Mouse (Mus musculus): ENCODE results near the gene Cs. TPM values are rescaled to one million over a fixed set of nuclear protein-coding genes. Genes with fewer than 3 reads are reported as not detected.
A peak's percentile ranks its signal among the peaks of the same experiment; 100 is the strongest.

The Cs gene
- polyA plus RNA-seq, 1 experiment from 2014 or later: 102 TPM

DNA sequence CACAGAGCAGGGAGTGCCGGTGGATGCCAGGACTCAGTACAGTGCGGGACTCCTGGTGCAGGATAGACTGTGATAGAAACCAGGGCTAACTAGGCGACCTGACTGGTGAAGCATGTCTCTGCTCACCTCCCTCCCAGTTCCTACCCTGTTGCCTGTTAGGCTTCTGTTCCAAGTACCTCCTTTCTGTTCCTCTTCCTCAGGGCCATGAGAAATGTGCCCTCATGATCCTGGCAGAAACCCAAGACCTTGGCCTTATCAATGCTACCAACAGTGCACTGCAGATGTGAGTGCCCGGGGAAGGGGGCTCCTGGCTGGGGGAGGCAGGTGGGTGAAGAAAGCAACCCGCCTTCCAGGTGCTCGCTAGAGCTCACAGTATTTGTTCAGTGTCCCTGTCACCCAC lies 52.0 kb downstream of the Cs start:
- no peak for ATAC-seq (ENCODE audit: low read depth)
- Histone ChIP-seq H3K9ac (ENCODE audit: low read depth, low read length) (no peak overlapping the region), H3K9me3 (replicated peaks; ENCODE audit: control insufficient read depth, low read length) (no peaks in the 10 kb centered on the region), H3K4me2 (ENCODE audit: low read depth, low read length) (no peak overlapping the region), H3K36me3 (ENCODE audit: control insufficient read depth, insufficient read depth) (peaks cover 37% of the 10 kb centered on the region), H3K4me1 (ENCODE audit: control insufficient read depth, low read depth, low read length) (no peaks in the 10 kb centered on the region), H3K27ac (ENCODE audit: low read length) (no peak overlapping the region), H3K27me3 (ENCODE audit: control insufficient read depth, insufficient read depth, low read depth, low read length) (no peaks in the 10 kb centered on the region), H3K4me3 (ENCODE audit: low read depth, low read length) (no peak overlapping the region)
- 76% methylated on average over 6 of the region's 6 CpGs for WGBS (ENCODE audit: insufficient replicate concordance)

DNA sequence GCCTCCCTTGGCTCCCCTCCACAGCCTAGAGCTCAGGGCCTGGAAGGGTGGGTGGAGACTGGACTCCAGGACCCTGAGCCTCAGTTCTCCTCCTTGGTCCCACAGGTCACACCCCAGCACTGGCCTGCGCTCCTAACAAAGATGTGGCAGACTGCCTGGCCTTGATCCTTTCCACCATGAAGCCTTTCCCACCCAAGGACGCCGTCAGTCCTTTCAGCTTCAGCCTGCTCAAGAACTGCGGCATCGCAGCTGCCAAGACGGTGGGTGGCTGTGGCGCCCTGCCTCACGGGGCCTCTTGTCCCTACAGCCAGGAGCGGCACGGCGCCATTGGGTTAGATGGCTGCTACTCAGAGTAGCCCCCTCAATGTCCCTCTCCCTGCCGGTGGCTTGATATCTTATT lies 52.8 kb downstream of the Cs start:
- no peak overlapping the region for H3K9ac ChIP-seq (ENCODE audit: low read depth, low read length)
- H3K36me3 ChIP-seq (ENCODE audit: control insufficient read depth, insufficient read depth): peaks cover 37% of the 10 kb centered on the region
- 88% methylated on average over 12 of the region's 12 CpGs for WGBS (ENCODE audit: insufficient replicate concordance)

DNA sequence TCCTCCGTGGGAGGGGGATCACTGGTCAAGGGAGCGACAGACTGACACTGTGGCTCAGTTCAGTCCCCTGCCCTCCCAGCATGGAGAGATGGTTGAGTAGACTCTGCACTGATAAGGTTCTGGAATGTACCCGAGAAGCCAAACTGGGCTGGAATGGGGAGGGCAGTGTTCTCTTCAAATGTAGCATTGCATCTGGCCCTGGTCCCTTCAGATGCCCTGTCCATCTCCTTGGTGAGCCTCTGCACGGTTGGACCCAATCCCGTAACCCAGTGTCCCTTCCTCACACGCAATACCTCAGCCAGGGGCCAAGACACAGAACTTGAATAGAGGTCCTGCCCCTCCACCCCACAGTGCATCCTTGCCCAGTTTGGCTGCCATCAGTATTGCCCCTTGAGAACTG lies 54.3 kb downstream of the Cs start:
- peaks cover 32% of the 10 kb centered on the region for H3K36me3 ChIP-seq (ENCODE audit: control insufficient read depth, insufficient read depth)
- no peak overlapping the region for H3K4me3 ChIP-seq (ENCODE audit: low read depth, low read length)
- H3K27ac ChIP-seq (ENCODE audit: low read length): no peak overlapping the region
- H3K27me3 ChIP-seq (ENCODE audit: control insufficient read depth, insufficient read depth, low read depth, low read length): no peaks in the 10 kb centered on the region
- no peak overlapping the region for H3K9ac ChIP-seq (ENCODE audit: low read depth, low read length)
- 68% methylated on average over 6 of the region's 6 CpGs for WGBS (ENCODE audit: insufficient replicate concordance)
- ATAC-seq (ENCODE audit: low read depth): no peak
- peaks cover 13% of the 10 kb centered on the region for H3K4me1 ChIP-seq (ENCODE audit: control insufficient read depth, low read depth, low read length)
- no peak overlapping the region for H3K4me2 ChIP-seq (ENCODE audit: low read depth, low read length)
- H3K9me3 ChIP-seq (replicated peaks; ENCODE audit: control insufficient read depth, low read length): no peaks in the 10 kb centered on the region

More for the DNA sequence above, 52.8 kb downstream of the Cs start:
- Histone ChIP-seq H3K4me2 (ENCODE audit: low read depth, low read length) (no peak overlapping the region), H3K4me3 (ENCODE audit: low read depth, low read length) (no peak overlapping the region), H3K9me3 (replicated peaks; ENCODE audit: control insufficient read depth, low read length) (no peaks in the 10 kb centered on the region), H3K27me3 (ENCODE audit: control insufficient read depth, insufficient read depth, low read depth, low read length) (no peaks in the 10 kb centered on the region), H3K4me1 (ENCODE audit: control insufficient read depth, low read depth, low read length) (peaks cover 2% of the 10 kb centered on the region; the same call in 1 of the 2 replicates), H3K27ac (ENCODE audit: low read length) (no peak overlapping the region)
- no peak for ATAC-seq (ENCODE audit: low read depth)

DNA sequence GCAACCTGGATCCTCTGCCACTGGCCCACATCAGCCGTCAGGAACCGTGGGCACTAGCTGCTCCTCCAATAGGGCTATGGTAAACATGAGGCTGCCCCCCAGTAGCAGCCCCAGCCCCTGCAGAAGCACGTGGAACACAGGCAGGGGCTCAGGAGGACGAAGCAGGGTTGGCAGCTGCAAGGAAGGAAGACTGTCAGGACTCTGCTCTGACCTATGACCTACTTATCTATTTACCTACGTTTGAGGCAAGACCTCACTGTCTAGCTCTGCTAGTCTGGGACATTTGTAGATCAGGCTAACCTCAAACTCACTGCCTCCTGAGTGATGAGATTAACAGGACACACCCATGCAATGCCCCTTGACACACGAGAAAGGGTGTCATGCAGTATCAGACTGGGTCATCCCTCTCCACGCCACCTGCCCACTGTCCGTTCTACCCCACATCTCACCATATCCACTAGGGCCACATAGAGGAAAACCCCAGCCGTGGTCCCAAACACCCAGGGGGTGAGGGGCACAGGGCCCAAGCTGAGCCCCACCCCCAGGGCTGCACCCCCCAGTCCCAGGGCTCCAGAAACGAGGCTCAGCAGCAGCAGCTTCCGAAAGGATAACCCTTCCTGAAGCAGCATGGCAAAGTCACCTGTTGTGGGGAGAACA lies 58.6 kb downstream of the Cs start:
- Histone ChIP-seq H3K9ac (ENCODE audit: low read depth, low read length) (no peak overlapping the region), H3K36me3 (ENCODE audit: control insufficient read depth, insufficient read depth) (no peaks in the 10 kb centered on the region), H3K27me3 (ENCODE audit: control insufficient read depth, insufficient read depth, low read depth, low read length) (no peaks in the 10 kb centered on the region), H3K9me3 (replicated peaks; ENCODE audit: control insufficient read depth, low read length) (no peaks in the 10 kb centered on the region), H3K4me2 (ENCODE audit: low read depth, low read length) (no peak overlapping the region), H3K27ac (ENCODE audit: low read length) (0 out of 2 replicates have a peak overlapping the region, but pooled peaks have one; percentile 7), H3K4me1 (ENCODE audit: control insufficient read depth, low read depth, low read length) (peaks cover 13% of the 10 kb centered on the region), H3K4me3 (ENCODE audit: low read depth, low read length) (no peak overlapping the region)
- 46% methylated on average over 11 of the region's 11 CpGs for WGBS (ENCODE audit: insufficient replicate concordance)
- peak; percentile 32 for ATAC-seq (ENCODE audit: low read depth)

DNA sequence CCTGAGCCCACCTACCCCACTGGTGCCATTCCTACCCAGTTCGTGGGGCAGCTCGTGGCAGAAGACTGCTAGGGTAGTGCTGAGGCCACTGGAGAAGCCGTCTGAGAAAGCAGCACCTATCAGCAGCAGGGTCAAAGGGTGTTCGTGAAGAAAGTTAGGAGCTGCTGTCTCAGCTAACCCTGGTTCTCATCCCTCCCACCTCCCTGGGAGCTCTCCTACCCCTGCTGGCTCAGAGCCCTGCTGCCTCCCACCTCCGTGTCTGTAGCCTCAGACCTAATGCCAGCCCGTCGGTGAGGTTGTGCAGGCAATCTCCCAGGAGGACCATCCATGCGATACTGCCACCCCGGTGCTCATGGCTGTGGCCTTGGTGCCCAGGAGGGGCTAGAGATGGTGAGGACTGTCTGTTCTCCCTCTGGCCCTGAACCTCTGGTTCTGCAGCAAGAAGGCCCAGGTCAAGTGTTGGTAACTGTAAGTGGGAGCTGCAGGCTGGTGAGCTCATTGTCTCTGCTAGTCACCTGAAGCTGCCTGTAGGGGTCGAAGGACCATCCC lies 59.3 kb downstream of the Cs start:
- Histone ChIP-seq H3K9me3 (replicated peaks; ENCODE audit: control insufficient read depth, low read length) (no peaks in the 10 kb centered on the region), H3K27ac (ENCODE audit: low read length) (no peak overlapping the region), H3K9ac (ENCODE audit: low read depth, low read length) (no peak overlapping the region), H3K4me2 (ENCODE audit: low read depth, low read length) (no peak overlapping the region), H3K4me1 (ENCODE audit: control insufficient read depth, low read depth, low read length) (peaks cover 13% of the 10 kb centered on the region), H3K36me3 (ENCODE audit: control insufficient read depth, insufficient read depth) (no peaks in the 10 kb centered on the region), H3K27me3 (ENCODE audit: control insufficient read depth, insufficient read depth, low read depth, low read length) (no peaks in the 10 kb centered on the region), H3K4me3 (ENCODE audit: low read depth, low read length) (no peak overlapping the region)
- WGBS (ENCODE audit: insufficient replicate concordance): 66% methylated on average over 10 of the region's 10 CpGs
- no peak for ATAC-seq (ENCODE audit: low read depth)

DNA sequence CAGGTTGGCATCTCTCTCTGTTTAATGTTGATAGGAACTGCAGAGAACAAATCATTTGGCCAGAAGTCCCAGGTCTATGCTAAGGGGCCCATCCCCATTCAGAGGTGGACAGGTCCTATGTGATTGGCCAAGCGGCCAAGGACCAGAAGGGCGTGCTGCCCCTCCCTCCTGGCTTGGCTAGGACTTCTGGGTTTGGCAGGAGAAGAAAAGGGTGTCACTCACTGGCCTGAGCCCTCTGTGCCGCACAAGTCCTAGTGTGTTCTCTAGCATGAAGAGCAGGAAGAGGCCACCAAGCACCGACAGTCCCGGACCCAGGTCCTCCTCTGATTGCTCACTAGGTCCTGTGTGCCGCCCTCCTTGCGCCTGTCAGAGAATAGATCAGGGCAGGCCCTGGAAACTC lies 59.9 kb downstream of the Cs start:
- H3K4me2 ChIP-seq (ENCODE audit: low read depth, low read length): no peak overlapping the region
- H3K27me3 ChIP-seq (ENCODE audit: control insufficient read depth, insufficient read depth, low read depth, low read length): no peaks in the 10 kb centered on the region
- no peaks in the 10 kb centered on the region for H3K9me3 ChIP-seq (replicated peaks; ENCODE audit: control insufficient read depth, low read length)
- H3K36me3 ChIP-seq (ENCODE audit: control insufficient read depth, insufficient read depth): no peaks in the 10 kb centered on the region
- H3K27ac ChIP-seq (ENCODE audit: low read length): no peak overlapping the region
- WGBS (ENCODE audit: insufficient replicate concordance): 64% methylated on average over 7 of the region's 7 CpGs
- no peak overlapping the region for H3K9ac ChIP-seq (ENCODE audit: low read depth, low read length)
- no peak overlapping the region for H3K4me3 ChIP-seq (ENCODE audit: low read depth, low read length)
- no peak for ATAC-seq (ENCODE audit: low read depth)
- peaks cover 13% of the 10 kb centered on the region for H3K4me1 ChIP-seq (ENCODE audit: control insufficient read depth, low read depth, low read length)

DNA sequence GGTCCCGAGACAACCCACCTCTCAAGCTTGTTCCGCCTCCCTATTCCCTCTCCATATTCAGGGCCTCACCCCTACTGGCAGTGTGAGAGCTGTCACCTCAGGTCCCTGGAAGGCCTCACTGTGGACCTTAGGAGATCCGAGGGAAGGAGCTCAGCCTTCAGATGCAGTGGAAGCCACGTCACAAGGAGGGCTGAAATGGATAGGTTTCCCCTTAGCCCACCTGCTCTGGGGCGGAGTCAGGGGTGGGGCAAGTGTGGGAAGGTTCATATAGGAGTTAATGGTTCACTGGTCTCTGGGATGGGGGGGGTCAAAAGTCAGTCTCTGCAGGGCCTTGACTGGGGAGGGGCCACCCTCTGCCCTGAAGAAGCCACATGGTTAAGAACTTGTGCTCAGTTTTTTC lies 62.8 kb downstream of the Cs start:
- no peaks in the 10 kb centered on the region for H3K36me3 ChIP-seq (ENCODE audit: control insufficient read depth, insufficient read depth)
- no peaks in the 10 kb centered on the region for H3K27me3 ChIP-seq (ENCODE audit: control insufficient read depth, insufficient read depth, low read depth, low read length)
- H3K27ac ChIP-seq (ENCODE audit: low read length): no peak overlapping the region
- 44% methylated on average over 5 of the region's 5 CpGs for WGBS (ENCODE audit: insufficient replicate concordance)
- peak overlapping the region; percentile 29; the same call in 1 of the 2 replicates for H3K9ac ChIP-seq (ENCODE audit: low read depth, low read length)
- H3K4me1 ChIP-seq (ENCODE audit: control insufficient read depth, low read depth, low read length): peaks cover 11% of the 10 kb centered on the region
- H3K9me3 ChIP-seq (replicated peaks; ENCODE audit: control insufficient read depth, low read length): no peaks in the 10 kb centered on the region
- peak overlapping the region; percentile 44 for H3K4me2 ChIP-seq (ENCODE audit: low read depth, low read length)
- peak overlapping the region; percentile 52 for H3K4me3 ChIP-seq (ENCODE audit: low read depth, low read length)
- ATAC-seq (ENCODE audit: low read depth): peak; percentile 73

DNA sequence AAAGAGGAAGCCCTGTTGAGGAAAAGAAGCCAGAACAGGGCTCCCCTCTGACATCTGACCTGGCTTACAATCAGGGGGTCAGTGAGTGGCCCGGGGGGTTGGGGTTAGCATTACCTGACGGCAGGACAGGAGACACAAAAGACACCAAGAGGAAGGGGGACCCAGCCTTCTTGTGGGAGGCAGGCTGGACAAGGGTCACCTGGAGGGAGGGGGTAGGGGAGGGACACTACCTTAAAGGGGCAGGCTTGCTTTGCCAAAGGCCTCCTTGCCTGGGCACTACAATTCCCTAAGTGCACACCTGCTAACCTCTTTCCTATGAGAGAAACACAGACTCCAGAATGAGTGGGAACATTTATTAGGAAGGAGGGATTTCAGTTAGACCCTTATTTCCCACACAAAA lies 63.5 kb downstream of the Cs start, which contains the start of gene Slc39a5:
Slc39a5 (minus strand) TSS at position 174 of the 400 bp plus-strand sequence.
- peaks cover 4% of the 10 kb centered on the region for H3K4me1 ChIP-seq (ENCODE audit: control insufficient read depth, low read depth, low read length)
- WGBS (ENCODE audit: insufficient replicate concordance): 37% methylated on average over 2 of the region's 2 CpGs
- no peaks in the 10 kb centered on the region; the same call in 1 of the 2 replicates for H3K36me3 ChIP-seq (ENCODE audit: control insufficient read depth, insufficient read depth)
- no peak within 1 kb of the TSS for H3K27ac ChIP-seq (ENCODE audit: low read length)
- no peaks in the 10 kb centered on the region for H3K9me3 ChIP-seq (replicated peaks; ENCODE audit: control insufficient read depth, low read length)
- no peaks in the 10 kb centered on the region for H3K27me3 ChIP-seq (ENCODE audit: control insufficient read depth, insufficient read depth, low read depth, low read length)
- H3K4me3 ChIP-seq (ENCODE audit: low read depth, low read length): peak within 1 kb of the TSS; percentile 52
- H3K9ac ChIP-seq (ENCODE audit: low read depth, low read length): peak within 1 kb of the TSS; percentile 29; the same call in 1 of the 2 replicates
- peak within 1 kb of the TSS; percentile 44 for H3K4me2 ChIP-seq (ENCODE audit: low read depth, low read length)
- ATAC-seq (ENCODE audit: low read depth): peak; percentile 41

DNA sequence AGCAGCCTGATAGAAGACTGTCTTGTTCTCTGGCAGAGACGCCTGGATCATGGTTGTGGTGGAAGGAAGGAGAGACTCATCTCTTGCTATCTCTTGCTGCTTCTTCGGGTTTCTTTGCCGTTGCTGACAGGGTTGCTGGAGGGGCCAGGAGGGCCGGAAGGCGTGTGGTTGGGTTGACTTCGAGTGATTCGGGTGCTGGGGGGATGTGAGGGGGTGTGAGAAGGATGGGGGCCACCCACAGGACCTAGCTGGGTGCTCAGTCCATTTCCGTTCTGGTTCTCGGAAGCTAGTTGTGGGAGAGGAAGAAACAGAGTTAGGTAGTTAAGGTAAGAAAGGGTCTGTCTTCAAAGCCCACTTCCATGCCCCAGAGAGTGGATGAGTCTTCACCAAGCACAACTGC lies 64.1 kb downstream of the Cs start:
- Histone ChIP-seq H3K27me3 (ENCODE audit: control insufficient read depth, insufficient read depth, low read depth, low read length) (no peaks in the 10 kb centered on the region), H3K4me1 (ENCODE audit: control insufficient read depth, low read depth, low read length) (no peaks in the 10 kb centered on the region; the same call in none of the 2 replicates), H3K9me3 (replicated peaks; ENCODE audit: control insufficient read depth, low read length) (no peaks in the 10 kb centered on the region), H3K4me3 (ENCODE audit: low read depth, low read length) (no peak overlapping the region), H3K4me2 (ENCODE audit: low read depth, low read length) (no peak overlapping the region), H3K27ac (ENCODE audit: low read length) (no peak overlapping the region), H3K9ac (ENCODE audit: low read depth, low read length) (no peak overlapping the region), H3K36me3 (ENCODE audit: control insufficient read depth, insufficient read depth) (no peaks in the 10 kb centered on the region; the same call in 1 of the 2 replicates)
- ATAC-seq (ENCODE audit: low read depth): no peak
- WGBS (ENCODE audit: insufficient replicate concordance): 56% methylated on average over 9 of the region's 9 CpGs

Data from liver, embryonic 16.5 days (tissue).